Mouse (Mus musculus) midbrain, embryonic 15.5 days (tissue): Measurements from ENCODE around the gene H6pd. TPM values are rescaled to one million over a fixed set of nuclear protein-coding genes. Genes with fewer than 3 reads are reported as not detected.
A peak's percentile ranks its signal among the peaks of the same experiment; 100 is the strongest.

ENCODE experiments used
- ATAC-seq: fragments of 200-750 bp; cut with Nextera tagmentation; replicated peaks from 2 replicates; pipeline ENCODE4 v1.8.0; 2017; ENCODE audit warnings: moderate TSS enrichment
- H3K27ac ChIP-seq: fragments of 300-500 bp; sonication (generic); 2 replicates; pipeline ENCODE4 v1.5.1; 2015; ENCODE audit warnings: mild to moderate bottlenecking, inconsistent platforms
- H3K27me3 ChIP-seq: fragments of 300-500 bp; sonication (generic); replicated peaks from 2 replicates; pipeline ENCODE4 v1.6.1; 2015; ENCODE audit warnings: inconsistent platforms
- H3K36me3 ChIP-seq: fragments of 300-500 bp; sonication (generic); replicated peaks from 2 replicates; pipeline ENCODE4 v1.6.1; 2015; ENCODE audit warnings: inconsistent platforms
- H3K4me1 ChIP-seq: fragments of 300-500 bp; sonication (generic); 2 replicates; pipeline ENCODE4 v1.6.1; 2015; ENCODE audit warnings: inconsistent platforms
- H3K4me2 ChIP-seq: fragments of 300-500 bp; sonication (generic); 2 replicates; pipeline ENCODE4 v1.6.1; 2015; ENCODE audit warnings: inconsistent platforms, mild to moderate bottlenecking, moderate library complexity
- H3K4me3 ChIP-seq: fragments of 300-500 bp; sonication (generic); 2 replicates; pipeline ENCODE4 v1.5.1; 2015; ENCODE audit warnings: mild to moderate bottlenecking, inconsistent platforms
- H3K9ac ChIP-seq: fragments of 300-500 bp; sonication (generic); 2 replicates; pipeline ENCODE4 v1.6.1; 2015; ENCODE audit warnings: mild to moderate bottlenecking, inconsistent platforms
- H3K9me3 ChIP-seq: fragments of 300-500 bp; sonication (generic); 2 replicates; pipeline ENCODE4 v1.6.1; 2016; ENCODE audit warnings: inconsistent platforms
- WGBS: fragments of 180-500 bp; shearing (Covaris S2); methylation state at CpG from one replicate; pipeline ENCODE4 v1.1.7; 2015; ENCODE audit warnings: mixed read lengths; 5-methylcytosine and 5-hydroxymethylcytosine counted together
- polyA plus RNA-seq: library from polyadenylated mRNA; unstranded; fragments of >200 nt; fragmentation: Nextera tagmentation; extraction: Ambion mirVana; gene quantifications from 2 replicates; pipeline ENCODE4 v1.2.1, GENCODE M21; 2015

Gene H6pd
- polyA plus RNA-seq, 1 experiment from 2014 or later = 2.5 TPM

DNA sequence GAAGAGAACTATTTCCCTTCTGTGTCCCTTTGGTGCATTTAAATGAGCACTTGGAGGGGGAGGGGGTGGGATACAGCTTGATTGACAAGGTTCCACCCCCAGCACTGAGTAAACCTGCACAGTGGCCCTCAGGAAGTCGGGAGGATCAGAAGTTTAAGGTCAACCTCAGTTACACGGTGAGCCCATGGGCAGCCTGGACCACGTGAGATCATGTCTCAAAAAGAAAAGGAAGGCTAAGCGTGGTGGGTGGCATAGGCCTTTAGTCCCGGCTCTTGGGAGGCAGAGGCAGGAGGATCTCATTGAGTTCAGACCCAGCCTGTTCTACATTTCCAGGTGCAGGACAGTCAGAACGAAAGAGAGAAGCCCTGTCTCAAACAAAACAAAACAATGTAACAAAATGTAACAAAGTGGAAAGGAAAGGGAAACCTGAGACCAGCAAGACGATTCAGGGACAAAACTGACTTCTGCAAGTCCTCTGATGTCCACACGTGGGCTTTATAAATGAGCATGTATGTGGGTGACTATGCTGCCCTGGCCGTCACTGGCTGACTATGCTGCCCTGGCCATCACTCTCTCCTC lies 31.3 kb upstream of the H6pd start:
- Histone ChIP-seq H3K4me3 (no peak overlapping the region), H3K9me3 (no peaks in the 10 kb centered on the region), H3K4me1 (no peaks in the 10 kb centered on the region), H3K36me3 (no peaks in the 10 kb centered on the region), H3K4me2 (no peak overlapping the region), H3K27ac (no peak overlapping the region), H3K27me3 (peaks cover 14% of the 10 kb centered on the region), H3K9ac (no peak overlapping the region)
- ATAC-seq = no peak
- WGBS = 81% methylated on average over 9 of the region's 9 CpGs

DNA sequence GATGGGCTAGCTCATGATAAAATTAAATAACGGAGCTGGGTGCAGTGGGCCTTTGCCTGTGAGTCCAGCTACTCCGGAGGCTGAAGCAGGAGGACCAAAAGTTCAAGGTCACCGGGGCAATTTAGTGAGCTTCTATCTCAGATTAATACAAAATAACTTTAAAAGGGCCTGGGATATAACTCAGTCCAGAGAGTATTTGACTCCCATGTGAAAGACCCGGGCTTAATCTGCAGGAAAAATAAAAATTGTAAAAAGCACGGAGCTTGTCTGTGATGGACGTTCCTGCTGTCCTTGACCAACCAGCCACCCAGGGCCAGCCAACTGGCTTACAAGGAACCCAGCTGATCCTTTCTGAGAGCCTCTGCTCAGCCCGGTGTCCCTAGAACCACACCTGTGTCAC lies 29.7 kb upstream of the H6pd start:
- Histone ChIP-seq H3K4me1 (peaks cover 4% of the 10 kb centered on the region), H3K27me3 (peaks cover 28% of the 10 kb centered on the region), H3K4me2 (no peak overlapping the region), H3K9me3 (no peaks in the 10 kb centered on the region), H3K4me3 (no peak overlapping the region), H3K27ac (no peak overlapping the region), H3K9ac (no peak overlapping the region), H3K36me3 (no peaks in the 10 kb centered on the region)
- no peak for ATAC-seq
- WGBS = 88% methylated on average over 7 of the region's 7 CpGs

DNA sequence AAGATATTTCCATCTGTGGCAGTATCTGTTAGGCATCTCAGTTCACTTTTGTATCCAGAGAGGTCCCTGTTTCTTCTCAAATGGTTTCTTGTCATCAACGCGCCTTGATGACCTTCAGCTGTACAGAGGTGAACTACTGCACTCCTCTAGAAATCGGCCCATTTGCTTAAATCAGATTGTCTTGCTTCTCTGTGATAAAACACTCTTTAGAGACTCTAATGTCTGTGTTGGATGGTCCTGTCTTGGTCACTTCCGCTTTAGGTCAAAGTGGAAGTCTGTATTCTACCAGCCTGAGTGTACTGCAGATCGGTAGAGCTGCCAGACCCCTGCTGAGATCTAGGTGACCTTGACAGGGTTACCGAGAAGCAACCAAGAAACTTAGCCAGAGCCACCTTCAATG lies 27.3 kb upstream of the H6pd start:
- ATAC-seq = no peak
- H3K4me3 ChIP-seq = no peak overlapping the region
- peaks cover 15% of the 10 kb centered on the region for H3K4me1 ChIP-seq
- H3K27me3 ChIP-seq = peaks cover 49% of the 10 kb centered on the region
- 89% methylated on average over 6 of the region's 6 CpGs for WGBS
- no peaks in the 10 kb centered on the region for H3K36me3 ChIP-seq
- H3K4me2 ChIP-seq = no peak overlapping the region
- H3K9me3 ChIP-seq = no peaks in the 10 kb centered on the region
- H3K27ac ChIP-seq = no peak overlapping the region
- no peak overlapping the region for H3K9ac ChIP-seq

DNA sequence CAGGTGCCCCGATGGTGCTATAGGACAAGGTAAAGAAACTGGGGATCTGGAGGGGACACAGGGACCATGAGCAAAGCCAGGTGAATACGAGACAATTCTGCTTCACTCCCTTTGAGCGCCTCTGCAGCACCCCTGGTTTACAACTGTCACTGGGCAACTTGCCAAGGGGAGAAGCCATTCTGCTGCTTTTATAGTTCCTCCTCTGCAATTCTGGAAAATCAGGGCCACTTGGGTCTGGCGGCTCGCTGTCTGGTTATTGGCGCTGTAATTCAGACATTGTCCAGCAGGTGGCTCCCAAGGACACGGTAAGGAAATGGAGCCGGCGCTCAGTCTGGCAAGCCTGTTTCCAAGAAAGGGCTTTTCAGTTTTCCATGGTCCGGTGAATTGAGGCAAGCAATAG lies 26.5 kb upstream of the H6pd start:
- no peak overlapping the region for H3K4me3 ChIP-seq
- peaks cover 23% of the 10 kb centered on the region for H3K4me1 ChIP-seq
- H3K27ac ChIP-seq = no peak overlapping the region
- peaks cover 57% of the 10 kb centered on the region for H3K27me3 ChIP-seq
- no peaks in the 10 kb centered on the region for H3K9me3 ChIP-seq
- H3K9ac ChIP-seq = no peak overlapping the region
- WGBS = 13% methylated on average over 10 of the region's 10 CpGs
- H3K4me2 ChIP-seq = no peak overlapping the region
- ATAC-seq = no peak
- no peaks in the 10 kb centered on the region for H3K36me3 ChIP-seq

DNA sequence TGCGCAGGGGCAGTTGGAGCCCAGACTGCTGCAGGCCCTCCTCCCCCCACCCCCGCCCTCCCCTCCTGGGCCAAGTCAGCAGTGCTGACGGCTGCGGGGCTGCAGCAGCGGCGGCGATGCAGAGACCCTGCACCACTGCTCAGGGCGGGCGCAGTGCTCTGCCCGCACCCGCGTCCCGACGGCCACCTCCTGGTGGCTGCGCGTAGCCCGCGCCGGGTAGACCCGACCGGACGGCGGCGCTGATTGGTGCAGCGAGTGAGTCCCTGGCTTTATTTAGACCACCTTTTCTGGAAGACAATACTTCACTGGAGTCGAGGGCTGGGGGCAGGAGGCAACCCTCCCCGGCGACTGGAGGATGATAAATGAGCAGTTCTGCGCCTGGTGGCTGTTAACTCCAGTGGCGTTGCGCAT lies 24.4 kb upstream of the H6pd start:
- no peaks in the 10 kb centered on the region for H3K36me3 ChIP-seq
- no peak overlapping the region for H3K9ac ChIP-seq
- peak; percentile 49; the same call in 1 of the 2 replicates for ATAC-seq
- 2% methylated on average over 27 of the region's 31 CpGs for WGBS
- no peak overlapping the region for H3K27ac ChIP-seq
- H3K4me1 ChIP-seq = peaks cover 40% of the 10 kb centered on the region
- H3K27me3 ChIP-seq = peaks cover 72% of the 10 kb centered on the region
- peak overlapping the region; percentile 22 for H3K4me3 ChIP-seq
- H3K9me3 ChIP-seq = no peaks in the 10 kb centered on the region
- H3K4me2 ChIP-seq = peak overlapping the region; percentile 46

DNA sequence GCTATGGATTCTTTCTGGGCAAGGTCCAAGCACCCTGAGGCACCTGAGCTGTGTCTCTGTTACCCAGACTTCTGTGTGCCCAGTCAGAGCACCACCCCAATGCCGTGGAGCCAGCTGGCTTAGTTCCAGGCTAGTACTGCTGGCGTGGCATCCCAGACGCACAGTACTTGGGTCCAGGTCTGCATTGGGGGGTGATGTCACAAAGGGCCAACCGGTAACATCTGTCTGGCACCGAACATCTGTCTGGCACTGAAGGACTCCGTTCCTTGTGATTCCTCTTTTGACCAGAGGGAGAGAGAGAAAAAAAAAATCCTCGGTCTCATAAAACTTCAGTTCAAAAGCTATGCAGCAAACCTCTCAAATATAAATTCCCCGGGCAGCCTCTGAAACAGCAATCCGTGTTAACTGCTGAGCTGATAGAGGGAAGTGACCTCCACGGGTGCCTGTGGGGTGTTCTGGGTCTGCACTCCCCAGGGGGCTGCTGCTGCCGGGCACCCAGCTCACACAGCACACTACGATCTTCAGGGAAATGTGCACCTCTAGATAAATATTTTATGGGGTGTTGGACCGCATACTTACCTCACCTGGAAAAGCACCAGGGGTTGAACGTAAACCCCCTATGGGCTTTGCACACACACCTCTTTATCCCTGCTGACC lies 22.5 kb upstream of the H6pd start:
- no peak for ATAC-seq
- Histone ChIP-seq H3K27ac (no peak overlapping the region), H3K9me3 (no peaks in the 10 kb centered on the region), H3K4me3 (peak overlapping the region; percentile 45), H3K27me3 (peaks cover 86% of the 10 kb centered on the region), H3K4me1 (peaks cover 40% of the 10 kb centered on the region), H3K4me2 (peak overlapping the region; percentile 95), H3K36me3 (no peaks in the 10 kb centered on the region), H3K9ac (no peak overlapping the region)
- 21% methylated on average over 14 of the region's 14 CpGs for WGBS

DNA sequence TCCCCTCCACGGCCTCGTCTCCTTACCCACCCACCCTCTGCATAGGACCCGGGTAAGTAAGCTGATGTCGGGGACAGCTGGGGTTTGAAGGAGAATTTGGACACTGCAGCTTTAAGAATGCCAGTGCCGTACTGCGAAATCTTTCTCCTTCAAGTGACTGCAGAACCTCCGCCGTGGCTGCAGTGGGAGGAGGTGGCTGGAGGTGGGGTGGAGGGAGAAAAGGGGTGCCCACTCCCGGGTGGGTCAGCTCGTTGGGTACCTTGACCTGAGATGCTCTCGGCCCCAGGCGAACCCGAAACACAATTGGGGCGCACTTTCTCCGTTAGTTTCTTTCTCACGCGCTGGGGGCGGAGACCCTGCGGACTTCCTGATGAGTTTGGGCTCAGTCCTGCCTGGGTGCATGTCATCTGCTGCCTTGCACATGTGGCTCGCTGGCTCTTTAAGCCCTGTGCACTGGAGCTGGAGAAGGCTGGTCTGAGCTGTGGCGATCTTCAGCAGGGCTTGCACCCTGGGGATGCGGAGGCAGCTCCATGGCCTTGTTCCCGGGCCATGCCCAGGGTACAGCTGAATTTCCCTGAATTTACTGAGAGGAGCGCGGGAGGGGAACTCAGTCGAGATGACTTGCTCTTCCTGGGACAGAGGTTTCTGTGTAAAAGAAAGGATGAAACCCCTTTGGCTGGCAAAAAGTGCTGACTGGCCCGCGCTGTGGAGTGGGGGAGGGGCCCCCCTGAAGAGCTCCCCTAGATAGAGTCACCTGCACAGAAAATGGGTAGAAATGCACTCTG lies 21.8 kb upstream of the H6pd start:
- Histone ChIP-seq H3K27me3 (peaks cover 79% of the 10 kb centered on the region), H3K27ac (no peak overlapping the region), H3K9ac (peak overlapping the region; percentile 48; the same call in 1 of the 2 replicates), H3K36me3 (no peaks in the 10 kb centered on the region), H3K4me2 (peak overlapping the region; percentile 95), H3K4me3 (peak overlapping the region; percentile 45), H3K9me3 (no peaks in the 10 kb centered on the region), H3K4me1 (peaks cover 40% of the 10 kb centered on the region)
- ATAC-seq = 0 out of 2 replicates have a peak, but pooled peaks have one; percentile 29
- WGBS = under 1% methylated on average over 28 of the region's 28 CpGs

DNA sequence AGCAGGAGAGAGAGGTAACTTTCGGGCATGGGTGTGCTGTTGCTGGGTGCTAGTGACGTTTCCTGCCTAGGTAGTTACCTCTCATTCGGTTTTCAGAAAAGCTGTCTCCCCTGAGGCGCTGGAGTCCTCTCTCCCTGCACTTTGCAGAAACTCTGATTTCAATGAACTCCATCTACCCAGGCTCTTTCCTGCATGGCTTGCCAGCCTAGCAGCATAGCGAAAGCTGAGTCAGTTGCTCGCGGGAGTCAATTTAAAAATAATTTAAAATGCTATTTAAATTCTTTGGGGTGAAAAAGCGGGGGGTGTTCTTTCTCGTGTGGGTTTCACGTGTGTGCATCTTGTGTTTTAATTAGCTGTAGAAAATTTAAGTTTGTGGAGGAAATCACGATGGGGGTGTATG lies 21.1 kb upstream of the H6pd start:
- Histone ChIP-seq H3K36me3 (no peaks in the 10 kb centered on the region), H3K9ac (no peak overlapping the region), H3K27ac (no peak overlapping the region), H3K9me3 (no peaks in the 10 kb centered on the region), H3K4me2 (peak overlapping the region; percentile 95), H3K27me3 (peaks cover 75% of the 10 kb centered on the region), H3K4me1 (peaks cover 40% of the 10 kb centered on the region), H3K4me3 (peak overlapping the region; percentile 45; the same call in 1 of the 2 replicates)
- 3% methylated on average over 11 of the region's 11 CpGs for WGBS
- ATAC-seq = no peak

DNA sequence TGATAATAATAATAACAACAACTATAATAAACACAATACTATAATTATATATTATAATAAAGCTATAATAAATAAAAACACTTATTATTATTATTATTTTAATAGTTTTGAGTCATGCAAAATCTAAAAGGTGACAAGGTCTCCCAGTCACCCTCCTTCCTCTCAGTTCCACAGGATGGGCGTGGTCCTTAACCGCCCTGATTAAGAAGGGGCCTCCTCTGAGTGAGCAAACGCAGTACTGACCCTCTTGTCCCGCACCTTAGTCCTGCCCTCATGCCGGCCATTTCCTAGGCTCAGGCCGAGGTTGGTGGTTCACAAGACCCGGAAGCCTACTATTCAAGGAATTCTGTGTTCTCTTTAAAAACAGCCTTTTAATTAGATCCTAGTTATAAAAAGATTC lies 14.7 kb upstream of the H6pd start:
- peaks cover under 1% of the 10 kb centered on the region; the same call in 1 of the 2 replicates for H3K4me1 ChIP-seq
- H3K36me3 ChIP-seq = no peaks in the 10 kb centered on the region
- H3K9ac ChIP-seq = no peak overlapping the region
- H3K4me2 ChIP-seq = no peak overlapping the region
- no peaks in the 10 kb centered on the region for H3K9me3 ChIP-seq
- H3K27ac ChIP-seq = no peak overlapping the region
- no peak overlapping the region for H3K4me3 ChIP-seq
- no peak for ATAC-seq
- peaks cover 17% of the 10 kb centered on the region for H3K27me3 ChIP-seq
- 80% methylated on average over 7 of the region's 7 CpGs for WGBS

DNA sequence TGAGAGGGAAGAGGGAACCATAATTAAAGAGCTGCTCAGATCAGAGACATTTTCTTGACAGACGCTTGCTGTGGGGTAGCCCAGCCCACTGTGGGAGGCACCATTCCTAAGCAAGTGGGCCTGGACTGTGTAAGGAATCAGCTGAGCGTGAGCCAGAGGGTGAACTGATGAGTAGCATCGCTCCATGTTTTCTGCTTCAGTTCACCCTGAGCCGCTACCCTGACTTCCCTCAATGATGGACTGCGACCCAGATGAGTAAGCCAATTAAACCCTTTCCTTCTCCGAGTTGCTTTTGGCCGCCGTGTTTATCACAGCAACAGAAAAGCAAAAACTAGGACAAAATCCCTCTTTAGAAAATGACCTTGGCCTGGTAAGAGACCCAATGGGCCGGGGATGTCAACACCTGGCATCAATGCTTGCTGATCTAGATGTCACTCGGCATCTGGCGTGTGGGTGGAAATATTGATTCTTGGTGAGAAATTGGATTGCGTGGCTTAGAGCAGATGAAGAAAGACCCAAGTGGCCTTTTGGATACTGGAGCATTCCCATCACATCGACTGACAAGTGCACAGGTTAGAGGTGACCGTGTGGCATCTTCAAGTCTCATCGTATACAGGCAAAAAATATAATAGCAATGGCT lies 11.0 kb upstream of the H6pd start:
- H3K27me3 ChIP-seq = no peaks in the 10 kb centered on the region
- WGBS = 80% methylated on average over 15 of the region's 15 CpGs

DNA sequence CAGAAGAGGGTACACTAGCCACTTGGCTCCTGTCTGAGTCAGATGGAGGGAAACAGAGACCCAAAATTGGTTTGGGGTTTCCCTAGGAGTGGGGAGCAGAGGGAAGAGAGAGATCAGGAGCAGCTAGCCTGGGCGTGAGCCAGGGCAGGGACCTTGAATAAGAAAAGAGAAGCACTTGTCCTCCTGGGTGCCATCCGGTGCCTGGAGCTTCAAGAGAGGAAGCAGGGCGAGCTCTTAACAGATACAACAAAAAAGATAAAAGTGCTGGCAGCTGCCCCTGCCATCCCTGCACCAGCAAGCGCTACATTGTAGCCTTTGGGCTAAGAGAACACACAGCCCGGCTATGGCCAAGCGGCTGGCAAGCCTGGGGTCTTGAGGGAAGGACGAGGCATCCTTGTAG lies 6.6 kb upstream of the H6pd start:
- Histone ChIP-seq H3K27me3 (0 out of 2 replicates have a peak, but pooled peaks cover 2% of the 10 kb centered on the region), H3K4me3 (no peak overlapping the region), H3K4me1 (no peaks in the 10 kb centered on the region), H3K9ac (no peak overlapping the region), H3K27ac (no peak overlapping the region), H3K36me3 (no peaks in the 10 kb centered on the region), H3K4me2 (no peak overlapping the region), H3K9me3 (no peaks in the 10 kb centered on the region)
- WGBS = 68% methylated on average over 7 of the region's 7 CpGs
- no peak for ATAC-seq

More for the DNA sequence above, 11.0 kb upstream of the H6pd start:
- Histone ChIP-seq H3K27ac (no peak overlapping the region), H3K9me3 (no peaks in the 10 kb centered on the region), H3K36me3 (no peaks in the 10 kb centered on the region), H3K9ac (no peak overlapping the region), H3K4me3 (no peak overlapping the region), H3K4me2 (no peak overlapping the region), H3K4me1 (no peaks in the 10 kb centered on the region)
- no peak for ATAC-seq
